Mouse (Mus musculus) cortical plate, adult 2 months (tissue): Measurements from ENCODE around the gene Arhgap44. TPM values are rescaled to one million over a fixed set of nuclear protein-coding genes. Genes with fewer than 3 reads are reported as not detected.
A peak's percentile ranks its signal among the peaks of the same experiment; 100 is the strongest.

ENCODE experiments used
- H3K27ac ChIP-seq: fragments of 200-500 bp; 2 replicates; pipeline ENCODE4 v1.5.1; 2012; ENCODE audit warnings: low read length, control low read depth, inconsistent platforms; ENCODE audit not compliant: insufficient read depth
- H3K4me1 ChIP-seq: fragments of 200-500 bp; 2 replicates; pipeline ENCODE4 v1.6.1; 2011; ENCODE audit warnings: low read length; ENCODE audit not compliant: control insufficient read depth, insufficient read depth
- H3K4me3 ChIP-seq: fragments of 200-500 bp; 2 replicates; pipeline ENCODE4 v1.5.1; 2011; ENCODE audit warnings: mild to moderate bottlenecking, low read length, control low read depth; ENCODE audit not compliant: insufficient read depth
- CTCF ChIP-seq: fragments of 200-500 bp; IDR thresholded peaks from 2 replicates; pipeline ENCODE4 v1.5.1; 2011; ENCODE audit warnings: mild to moderate bottlenecking, control low read depth, low read length; ENCODE audit not compliant: insufficient read depth; ENCODE audit errors: extremely low read depth
- POLR2A ChIP-seq: fragments of 200-500 bp; IDR thresholded peaks from 2 replicates; pipeline ENCODE4 v1.6.1; 2011; ENCODE audit warnings: mild to moderate bottlenecking, low read length, control low read depth; ENCODE audit not compliant: insufficient read depth; ENCODE audit errors: extremely low read depth
- polyA plus RNA-seq: library from polyadenylated mRNA; depleted of rRNA; stranded (reverse); fragments of >200 nt; gene quantifications from 2 replicates; pipeline ENCODE4 v1.2.3, GENCODE M21; 2012

Arhgap44 gene
- polyA plus RNA-seq, 1 experiment, result 61.1 TPM

DNA sequence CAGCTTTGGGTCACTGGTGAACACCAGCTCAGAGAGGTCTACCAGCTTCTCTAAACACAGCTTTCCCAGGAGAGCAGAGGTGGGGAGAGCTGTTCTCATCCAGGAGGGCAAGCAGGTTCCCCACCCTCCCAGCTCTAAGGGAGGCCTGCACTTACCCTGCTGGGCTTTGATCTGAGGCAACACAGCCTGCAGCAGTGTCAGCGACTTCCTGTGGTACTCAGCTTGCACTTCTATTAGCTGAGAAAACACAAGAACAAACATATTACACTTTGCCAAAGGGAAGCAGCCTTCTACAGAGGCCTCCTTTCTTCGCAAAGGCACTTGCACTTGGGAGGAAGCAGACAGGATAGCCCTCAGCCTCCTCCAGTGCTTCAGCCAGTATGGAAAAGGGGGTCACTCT, 123.8 kb downstream of the Arhgap44 start:
- TF ChIP-seq POLR2A (no peak), CTCF (no peak)
- H3K27ac ChIP-seq, result no peak overlapping the region
- no peaks in the 10 kb centered on the region for H3K4me1 ChIP-seq
- H3K4me3 ChIP-seq, result no peak overlapping the region

DNA sequence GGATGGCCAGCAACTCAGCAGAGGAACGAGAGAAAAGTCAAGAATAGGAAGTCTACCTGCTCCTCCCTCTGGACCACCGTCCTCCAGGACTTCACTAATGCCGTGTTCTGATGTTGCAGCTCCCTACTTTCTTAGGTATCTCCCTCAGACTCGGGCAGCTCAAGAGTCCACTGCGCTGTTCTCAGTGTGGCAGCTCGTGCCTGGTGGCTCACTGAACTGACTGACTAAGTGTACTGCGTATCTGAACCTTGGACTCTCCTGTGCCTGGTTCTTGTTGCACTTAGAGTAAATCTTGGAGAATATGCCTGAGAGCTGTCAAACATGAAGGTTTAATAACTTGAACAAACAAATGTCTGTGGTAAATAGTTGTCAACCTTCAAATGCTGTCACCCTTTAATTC, 130.5 kb downstream of the Arhgap44 start:
- Histone ChIP-seq H3K4me3 (no peak overlapping the region), H3K27ac (no peak overlapping the region), H3K4me1 (no peaks in the 10 kb centered on the region; the same call in 1 of the 2 replicates)
- no peak for TF ChIP-seq POLR2A
- no peak for TF ChIP-seq CTCF

DNA sequence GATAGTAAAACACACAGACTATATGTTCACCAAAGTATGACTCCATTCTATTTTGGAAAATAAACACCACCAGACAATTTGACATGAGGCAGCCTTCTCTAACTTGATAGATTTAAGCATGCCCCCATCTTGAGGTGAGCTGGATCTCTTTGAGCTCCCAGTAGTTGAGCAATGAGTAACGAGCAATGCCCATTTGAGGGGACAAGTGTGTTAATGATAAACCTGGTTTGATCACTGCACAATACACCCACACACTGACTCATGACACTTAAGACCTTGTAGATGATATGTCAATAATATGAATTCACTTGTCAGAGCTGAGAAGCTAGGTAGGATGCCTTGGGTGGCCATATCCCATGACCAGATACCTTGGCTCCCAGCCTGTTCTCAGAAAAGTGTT, 132.6 kb downstream of the Arhgap44 start:
- H3K4me3 ChIP-seq, result no peak overlapping the region
- TF ChIP-seq CTCF (no peak), POLR2A (no peak)
- H3K4me1 ChIP-seq, result no peaks in the 10 kb centered on the region; the same call in 1 of the 2 replicates
- H3K27ac ChIP-seq, result no peak overlapping the region

DNA sequence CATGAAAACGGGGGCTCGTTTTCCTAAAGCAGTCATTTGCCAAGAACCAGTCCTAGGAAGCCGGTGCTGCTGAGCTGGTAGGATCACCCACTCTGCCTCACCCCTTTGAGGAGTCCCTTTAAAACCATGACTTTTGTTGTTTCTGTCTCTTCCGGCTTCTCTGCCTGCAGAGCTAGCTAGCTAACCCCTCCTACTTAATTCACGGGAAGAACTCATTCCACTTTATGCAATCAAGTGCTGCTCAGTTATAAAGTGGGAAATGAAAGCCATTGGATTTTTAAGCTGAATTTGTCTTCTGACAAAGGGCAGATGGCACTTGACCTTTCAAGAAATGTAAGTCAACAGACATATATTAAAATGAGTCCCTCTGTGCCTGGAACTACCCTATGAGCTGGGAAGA, 134.7 kb downstream of the Arhgap44 start:
- TF ChIP-seq CTCF (no peak), POLR2A (no peak)
- Histone ChIP-seq H3K27ac (no peak overlapping the region), H3K4me3 (no peak overlapping the region), H3K4me1 (peaks cover 2% of the 10 kb centered on the region; the same call in 1 of the 2 replicates)

DNA sequence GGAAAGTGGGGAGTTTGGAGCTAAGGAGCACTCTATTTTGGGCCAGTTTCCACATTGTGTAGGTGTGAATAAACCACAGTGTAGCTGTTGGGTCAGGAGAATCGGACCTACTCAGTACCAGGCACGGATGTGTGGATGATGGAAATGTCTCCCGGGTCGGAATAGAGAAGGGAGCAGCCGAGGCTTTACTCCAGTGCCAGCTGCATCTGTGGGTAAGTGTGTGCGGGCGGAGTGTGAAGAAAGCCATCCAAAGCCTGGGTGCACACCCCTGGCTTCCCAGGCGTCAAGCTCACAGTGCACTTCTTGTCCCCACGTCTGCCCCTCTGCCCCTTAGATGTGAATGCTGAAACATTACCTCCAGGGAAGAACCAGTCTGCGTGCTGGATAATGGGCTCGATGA, 140.0 kb downstream of the Arhgap44 start:
- H3K4me1 ChIP-seq, result peaks cover 6% of the 10 kb centered on the region; the same call in 1 of the 2 replicates
- TF ChIP-seq CTCF (no peak), POLR2A (no peak)

DNA sequence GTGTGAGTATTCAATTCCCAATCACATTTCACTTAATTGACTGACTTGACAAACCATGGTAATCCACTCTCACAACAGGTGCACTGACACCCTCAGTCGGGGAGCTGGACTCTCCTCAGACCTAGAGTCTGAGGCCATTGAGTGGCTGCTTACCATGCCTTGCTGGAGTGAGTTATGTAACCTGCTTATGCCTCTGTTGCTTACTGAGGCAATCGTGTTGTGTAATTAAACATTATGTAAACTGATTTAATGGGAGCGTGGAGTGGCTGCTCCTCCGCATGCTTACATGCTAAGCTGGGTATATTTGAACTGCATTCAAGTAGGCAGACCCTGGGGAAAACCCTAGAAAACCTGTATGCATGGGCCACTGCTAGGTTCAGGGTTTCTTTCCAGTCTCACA, 142.0 kb downstream of the Arhgap44 start:
- Histone ChIP-seq H3K4me1 (peaks cover 6% of the 10 kb centered on the region; the same call in 1 of the 2 replicates), H3K4me3 (no peak overlapping the region), H3K27ac (no peak overlapping the region)
- TF ChIP-seq POLR2A, result no peak
- TF ChIP-seq CTCF, result no peak

More for the DNA sequence above, 140.0 kb downstream of the Arhgap44 start:
- Histone ChIP-seq H3K27ac (no peak overlapping the region), H3K4me3 (no peak overlapping the region)

DNA sequence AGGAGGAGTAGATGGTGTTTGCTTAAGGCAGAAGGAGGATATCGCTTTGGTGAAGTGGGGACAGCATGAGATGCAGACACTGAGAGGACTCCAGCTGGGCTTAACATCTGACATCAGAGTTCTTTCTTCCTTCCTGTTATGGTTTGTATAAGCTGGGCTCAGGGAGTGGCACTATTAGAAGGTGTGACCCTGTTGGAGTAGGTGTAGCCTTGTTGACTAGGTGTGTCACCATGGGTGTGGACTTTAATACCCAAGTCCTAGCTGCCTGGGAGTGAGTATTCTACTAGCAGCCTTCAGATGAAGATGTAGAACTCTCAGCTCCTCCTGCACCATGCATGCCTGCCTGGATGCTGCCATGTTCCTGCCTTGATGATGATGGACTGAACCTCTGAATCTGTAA, 146.0 kb downstream of the Arhgap44 start:
- TF ChIP-seq CTCF (no peak), POLR2A (no peak)
- Histone ChIP-seq H3K4me3 (no peak overlapping the region), H3K4me1 (peaks cover 1% of the 10 kb centered on the region; the same call in 1 of the 2 replicates), H3K27ac (no peak overlapping the region)

DNA sequence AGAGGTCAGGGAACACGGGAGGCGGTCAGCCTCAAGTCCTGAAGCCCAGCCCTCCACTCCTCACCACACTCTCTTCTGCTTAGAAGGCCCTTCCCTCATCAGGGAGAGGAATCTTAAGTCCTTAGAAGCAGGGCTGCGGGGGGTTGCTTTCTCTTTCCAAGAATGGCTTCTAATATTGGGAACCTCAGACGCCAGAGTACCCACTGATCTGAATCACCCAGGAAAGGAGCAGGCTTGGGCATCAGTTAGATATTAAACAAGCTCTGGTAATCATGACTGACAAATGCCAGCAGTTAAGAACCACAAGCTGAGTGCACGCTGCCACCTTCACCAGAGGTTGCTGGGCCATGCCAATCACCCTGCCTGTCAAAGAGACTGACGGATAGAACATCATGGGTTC, 148.9 kb downstream of the Arhgap44 start:
- Histone ChIP-seq H3K27ac (no peak overlapping the region), H3K4me1 (no peaks in the 10 kb centered on the region; the same call in 1 of the 2 replicates), H3K4me3 (no peak overlapping the region)
- no peak for TF ChIP-seq CTCF
- TF ChIP-seq POLR2A, result no peak

DNA sequence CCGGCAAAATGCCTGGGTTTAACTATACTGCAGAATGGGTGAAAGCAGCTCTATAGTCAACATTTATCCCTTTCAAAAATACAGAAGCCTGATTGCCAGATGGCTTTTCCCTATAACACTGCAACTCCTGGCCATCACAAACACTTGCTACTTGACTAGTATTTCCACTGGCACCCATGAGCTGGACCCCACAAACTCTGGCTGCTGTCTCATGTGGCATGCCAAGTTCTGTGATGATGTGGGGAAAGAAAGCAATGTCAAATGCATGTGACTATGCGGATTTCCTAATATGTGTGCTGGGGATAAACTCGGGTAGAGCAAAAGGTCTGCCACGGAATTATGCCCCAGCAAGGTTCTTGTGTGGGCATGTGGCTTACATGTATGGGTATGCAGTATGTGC, 156.7 kb downstream of the Arhgap44 start:
- Histone ChIP-seq H3K4me3 (no peak overlapping the region), H3K4me1 (no peaks in the 10 kb centered on the region; the same call in 1 of the 2 replicates), H3K27ac (no peak overlapping the region)
- no peak for TF ChIP-seq CTCF
- no peak for TF ChIP-seq POLR2A

DNA sequence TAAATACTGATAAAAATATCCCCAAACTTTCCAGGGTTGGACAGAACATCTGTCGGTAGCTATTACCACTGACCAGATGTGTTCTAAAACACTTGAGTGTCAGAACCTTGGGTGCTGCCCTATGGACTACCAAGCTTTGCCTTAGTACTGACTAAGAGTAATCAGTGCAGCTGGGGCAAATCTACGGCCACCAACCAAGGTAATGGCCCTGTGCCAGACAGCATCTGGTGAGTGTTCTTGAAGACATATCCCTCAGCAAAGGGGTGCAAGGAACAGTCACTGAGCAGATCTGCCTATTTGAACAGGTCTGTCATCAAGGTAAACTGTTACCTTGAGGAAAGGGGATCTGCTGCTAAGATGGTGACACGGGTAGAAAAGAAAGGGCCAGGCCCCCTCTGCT, 157.9 kb downstream of the Arhgap44 start:
- Histone ChIP-seq H3K27ac (0 out of 2 replicates have a peak overlapping the region, but pooled peaks have one; percentile 31), H3K4me1 (no peaks in the 10 kb centered on the region; the same call in 1 of the 2 replicates), H3K4me3 (no peak overlapping the region)
- TF ChIP-seq POLR2A (no peak), CTCF (no peak)
